Mouse (Mus musculus) spleen, postnatal 36 days (tissue): ENCODE data around the gene Hcn4.

Experiments
- DNase-seq, 2 experiments: peaks; one replicate each; pipeline ENCODE4 v3.0.0; 2022; ENCODE audit warnings: low spot score in 2 of 2, mixed read lengths in 1 of 2

The Hcn4 gene

GRCm38 (mm10) chr9:58847676-58848075, 24.5 kb downstream of the Hcn4 start:
- no peak for DNase-seq

GRCm38 (mm10) chr9:58849576-58850315, 26.5 kb downstream of the Hcn4 start:
- no peak for DNase-seq

- DNase-seq = no peak
Measured at GRCm38 (mm10) chr9:58854931-58855330, 31.7 kb downstream of the Hcn4 start.

- no peak for DNase-seq
Measured at GRCm38 (mm10) chr9:58859080-58859635, 35.9 kb downstream of the Hcn4 start.

- no peak for DNase-seq
Measured at GRCm38 (mm10) chr9:58863826-58864225, 40.6 kb downstream of the Hcn4 start.

GRCm38 (mm10) chr9:58871141-58871540, 47.9 kb downstream of the Hcn4 start:
- DNase-seq = no peak

- DNase-seq = no peak
Measured at GRCm38 (mm10) chr9:58873541-58874324, 50.5 kb downstream of the Hcn4 start.

- DNase-seq = no peak
Measured at GRCm38 (mm10) chr9:58874354-58874753, 51.1 kb downstream of the Hcn4 start.

- DNase-seq = no peak
Measured at GRCm38 (mm10) chr9:58875439-58875838, 52.2 kb downstream of the Hcn4 start.

- DNase-seq = no peak
Measured at GRCm38 (mm10) chr9:58876946-58877625, 53.9 kb downstream of the Hcn4 start.

- no peak for DNase-seq
Measured at GRCm38 (mm10) chr9:58879836-58880235, 56.6 kb downstream of the Hcn4 start.

GRCm38 (mm10) chr9:58882686-58883085, 59.5 kb downstream of the Hcn4 start:
- DNase-seq = no peak

- DNase-seq = no peak
Measured at GRCm38 (mm10) chr9:58889782-58890448, 66.7 kb downstream of the Hcn4 start.

- no peak for DNase-seq
Measured at GRCm38 (mm10) chr9:58890893-58891292, 67.7 kb downstream of the Hcn4 start.

GRCm38 (mm10) chr9:58891840-58892640, 68.8 kb downstream of the Hcn4 start:
- no peak for DNase-seq

GRCm38 (mm10) chr9:58899602-58900001, 76.4 kb downstream of the Hcn4 start:
- no peak for DNase-seq

- DNase-seq = peak; percentile 15 to 22
Measured at GRCm38 (mm10) chr9:58902869-58903585, 79.8 kb downstream of the Hcn4 start.
